ENCODE assay signal across 8 mouse cellular contexts in the genomic region with DNA sequence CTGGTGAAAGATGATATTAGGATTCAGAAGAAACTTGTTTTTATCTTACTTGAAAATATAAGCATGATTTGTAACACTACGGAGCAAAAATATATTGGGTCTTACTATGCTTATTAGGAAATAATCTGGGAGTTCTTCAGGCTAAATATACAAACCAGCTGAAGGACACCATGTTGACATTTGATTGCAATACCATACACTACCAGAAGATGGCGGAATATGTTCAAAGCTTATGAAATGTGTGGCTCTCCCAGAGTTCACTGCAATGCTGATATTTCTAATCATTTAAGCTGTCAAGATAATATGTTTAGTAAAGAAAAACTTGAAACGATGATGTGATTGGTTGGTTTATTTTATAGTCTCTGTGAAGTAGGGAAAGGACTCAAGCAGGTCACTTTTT.
A peak's percentile ranks its signal among the peaks of the same experiment; 100 is the strongest.
DNase-seq lines count a peak whose midpoint lies in the region; ATAC-seq and TF ChIP-seq lines count a peak whose summit lies in the region.

No protein-coding gene starts in this region.

- WGBS in kidney, postnatal 0 days = 7% methylated on average over 3 of the region's 3 CpGs
- 10% methylated on average over 3 of the region's 3 CpGs for WGBS in kidney, embryonic 16.5 days

- no peak for ATAC-seq in kidney, postnatal 0 days (replicated peaks; ENCODE audit: low FRiP score, low read depth)
- ATAC-seq in kidney, embryonic 16.5 days (ENCODE audit: low FRiP score, low TSS enrichment) = no peak
- no peak for ATAC-seq in inflammation-experienced regulatory T-cells, adult 6 months

- peak; percentile 80 for TF ChIP-seq CTCF in kidney, postnatal 0 days (IDR thresholded peaks at IDR 0.05; ENCODE audit: low read depth)
- peak; percentile 63 for TF ChIP-seq CTCF in E14TG2a.4 (conservative IDR thresholded peaks at IDR 0.05; ENCODE audit: low read length)

- no peaks in the 10 kb centered on the region for H3K36me3 ChIP-seq in kidney, postnatal 0 days (ENCODE audit: insufficient read depth, low read length)
- no peaks in the 10 kb centered on the region for H3K36me3 ChIP-seq in kidney, embryonic 16.5 days (ENCODE audit: insufficient read depth, low read length)
- H3K36me3 ChIP-seq in E14TG2a.4 (ENCODE audit: insufficient read depth, low read length) = no peaks in the 10 kb centered on the region

- no peak overlapping the region for H3K4me3 ChIP-seq in kidney, postnatal 0 days (replicated peaks; ENCODE audit: low read depth, low read length)
- no peak overlapping the region for H3K4me3 ChIP-seq in kidney, embryonic 16.5 days (ENCODE audit: low read length)
- H3K4me3 ChIP-seq in E14TG2a.4 (replicated peaks; ENCODE audit: low read length) = no peak overlapping the region

- no peaks in the 10 kb centered on the region for H3K27me3 ChIP-seq in kidney, postnatal 0 days (ENCODE audit: insufficient read depth, low read length)
- H3K27me3 ChIP-seq in kidney, embryonic 16.5 days (ENCODE audit: insufficient read depth, low read length) = no peaks in the 10 kb centered on the region
- no peaks in the 10 kb centered on the region for H3K27me3 ChIP-seq in E14TG2a.4 (ENCODE audit: insufficient read depth, low read length)

- no peaks in the 10 kb centered on the region for H3K4me1 ChIP-seq in kidney, postnatal 0 days (replicated peaks; ENCODE audit: insufficient read depth, low read length)
- H3K4me1 ChIP-seq in kidney, embryonic 16.5 days (ENCODE audit: insufficient read depth, low read length) = no peaks in the 10 kb centered on the region
- H3K4me1 ChIP-seq in E14TG2a.4 (replicated peaks; ENCODE audit: low read depth, low read length) = no peaks in the 10 kb centered on the region

- H3K9me3 ChIP-seq in kidney, postnatal 0 days (replicated peaks; ENCODE audit: low read length) = no peaks in the 10 kb centered on the region
- H3K9me3 ChIP-seq in kidney, embryonic 16.5 days (ENCODE audit: low read length) = no peaks in the 10 kb centered on the region; the same call in 1 of the 2 replicates
- H3K9me3 ChIP-seq in E14TG2a.4 (ENCODE audit: low read length) = peaks cover 33% of the 10 kb centered on the region

- no peak overlapping the region for H3K9ac ChIP-seq in kidney, postnatal 0 days (ENCODE audit: low read depth, low read length)
- no peak overlapping the region for H3K9ac ChIP-seq in kidney, embryonic 16.5 days (replicated peaks; ENCODE audit: low read length)

- H3K27ac ChIP-seq in kidney, postnatal 0 days = no peak overlapping the region
- no peak overlapping the region for H3K27ac ChIP-seq in kidney, embryonic 16.5 days (ENCODE audit: low read length)

- no peak overlapping the region for H3K4me2 ChIP-seq in kidney, postnatal 0 days (ENCODE audit: low read length)
- no peak overlapping the region for H3K4me2 ChIP-seq in kidney, embryonic 16.5 days (replicated peaks; ENCODE audit: low read depth, low read length)

- DNase-seq in kidney, postnatal 0 days (ENCODE audit: low spot score) = peak; percentile 53
- peak; percentile 70 for DNase-seq in 416B (ENCODE audit: low read depth)
- DNase-seq in embryo, embryonic 9.5 days (ENCODE audit: extremely low spot score) = peak; percentile 56
- DNase-seq in gastrocnemius, postnatal 10 days = no peak
- DNase-seq in ovary, adult 18-20 months (ENCODE audit: low spot score) = no peak

Comparison
In these comparisons a context has a peak if more than half of its experiments do, and no peak if none do; other contexts are left out.
1. DNase-seq: peak in kidney, postnatal 0 days (single experiment), 416B (single experiment) and embryo, embryonic 9.5 days (single experiment); none in gastrocnemius, postnatal 10 days (single experiment) and ovary, adult 18-20 months (single experiment).